Mouse (Mus musculus) intestine, postnatal 0 days (tissue): Measurements from ENCODE around the gene Sun1. TPM values are rescaled to one million over a fixed set of nuclear protein-coding genes. Genes with fewer than 3 reads are reported as not detected.

ENCODE experiments used
- ATAC-seq: fragments of 200-750 bp; cut with Nextera tagmentation; 2 replicates; pipeline ENCODE4 v1.8.0; 2017; ENCODE audit warnings: mild to moderate bottlenecking, moderate TSS enrichment, moderate library complexity
- H3K27ac ChIP-seq: fragments of 300-500 bp; sonication (generic); 2 replicates; pipeline ENCODE4 v1.5.1; 2014; ENCODE audit warnings: mild to moderate bottlenecking, low read depth, low read length, moderate library complexity
- H3K27me3 ChIP-seq: fragments of 300-500 bp; sonication (generic); replicated peaks from 2 replicates; pipeline ENCODE4 v1.6.1; 2014; ENCODE audit warnings: low read length, mixed read lengths; ENCODE audit not compliant: control insufficient read depth, insufficient read depth
- H3K36me3 ChIP-seq: fragments of 300-500 bp; sonication (generic); 2 replicates; pipeline ENCODE4 v1.6.1; 2014; ENCODE audit warnings: mild to moderate bottlenecking, moderate library complexity; ENCODE audit not compliant: control insufficient read depth, insufficient read depth
- H3K4me1 ChIP-seq: fragments of 300-500 bp; sonication (generic); replicated peaks from 2 replicates; pipeline ENCODE4 v1.6.1; 2014; ENCODE audit warnings: antibody characterized with exemption, low read length, mixed read lengths; ENCODE audit not compliant: control insufficient read depth, insufficient read depth
- H3K4me2 ChIP-seq: fragments of 300-500 bp; sonication (generic); replicated peaks from 2 replicates; pipeline ENCODE4 v1.6.1; 2014; ENCODE audit warnings: low read depth, mild to moderate bottlenecking, moderate library complexity
- H3K4me3 ChIP-seq: fragments of 300-500 bp; sonication (generic); 2 replicates; pipeline ENCODE4 v1.5.1; 2014; ENCODE audit warnings: low read depth, low read length
- H3K9ac ChIP-seq: fragments of 300-500 bp; sonication (generic); 2 replicates; pipeline ENCODE4 v1.6.1; 2014; ENCODE audit warnings: mild to moderate bottlenecking, low read depth, low read length
- H3K9me3 ChIP-seq: fragments of 300-500 bp; sonication (generic); 2 replicates; pipeline ENCODE4 v1.6.1; 2016; ENCODE audit warnings: mixed run types; ENCODE audit not compliant: control insufficient read depth
- CTCF ChIP-seq: sonication (generic); IDR thresholded peaks from 2 replicates; pipeline ENCODE4 v1.5.1; 2016; ENCODE audit warnings: low read depth, mild to moderate bottlenecking, control low read depth, antibody characterized with exemption, moderate library complexity
- WGBS: fragments of 180-500 bp; shearing (Covaris S2); extraction: QIAGEN DNeasy Blood & Tissue Kit; methylation state at CpG from one replicate; pipeline ENCODE4 v1.1.7; 2014; 5-methylcytosine and 5-hydroxymethylcytosine counted together
- polyA plus RNA-seq: library from polyadenylated mRNA; unstranded; fragments of >200 nt; fragmentation: Nextera tagmentation; extraction: Ambion mirVana; gene quantifications from 2 replicates; pipeline ENCODE4 v1.2.1, GENCODE M21; 2015

Sun1 gene
- polyA plus RNA-seq, 1 experiment from 2014 or later: 12.2 TPM

- H3K4me1 ChIP-seq: peaks cover 9% of the 10 kb centered on the region; the same call in 1 of the 2 replicates
- WGBS: under 1% methylated on average over 85 of the region's 90 CpGs
- peaks cover 23% of the 10 kb centered on the region for H3K36me3 ChIP-seq
- H3K4me2 ChIP-seq: peak within 1 kb of the TSS; percentile 86
- H3K9ac ChIP-seq: peak within 1 kb of the TSS; percentile 73
- H3K27me3 ChIP-seq: no peaks in the 10 kb centered on the region
- no peaks in the 10 kb centered on the region for H3K9me3 ChIP-seq
- ATAC-seq: peak; percentile 90
- H3K4me3 ChIP-seq: peak within 1 kb of the TSS; percentile 81
- TF ChIP-seq CTCF: no peak
- peak within 1 kb of the TSS; percentile 86 for H3K27ac ChIP-seq
Measured at GRCm38 (mm10) chr5:139252081-139252909, 51.9 kb downstream of the Sun1 start, which contains the start of gene Get4. Gene Get4 (plus strand): TSS chr5:139252324.

- Histone ChIP-seq H3K36me3 (peaks cover 18% of the 10 kb centered on the region), H3K9me3 (no peaks in the 10 kb centered on the region), H3K9ac (peak overlapping the region; percentile 73), H3K27ac (peak overlapping the region; percentile 86), H3K4me2 (peak overlapping the region; percentile 86), H3K4me3 (peak overlapping the region; percentile 81), H3K27me3 (no peaks in the 10 kb centered on the region), H3K4me1 (peaks cover 9% of the 10 kb centered on the region; the same call in 1 of the 2 replicates)
- peak; percentile 24 for ATAC-seq
- WGBS: 0% methylated on average over 7 of the region's 7 CpGs
- TF ChIP-seq CTCF: 0 out of 2 replicates have a peak, but pooled peaks have one; percentile 8
Measured at GRCm38 (mm10) chr5:139252910-139253245, 52.4 kb downstream of the Sun1 start.

DNA sequence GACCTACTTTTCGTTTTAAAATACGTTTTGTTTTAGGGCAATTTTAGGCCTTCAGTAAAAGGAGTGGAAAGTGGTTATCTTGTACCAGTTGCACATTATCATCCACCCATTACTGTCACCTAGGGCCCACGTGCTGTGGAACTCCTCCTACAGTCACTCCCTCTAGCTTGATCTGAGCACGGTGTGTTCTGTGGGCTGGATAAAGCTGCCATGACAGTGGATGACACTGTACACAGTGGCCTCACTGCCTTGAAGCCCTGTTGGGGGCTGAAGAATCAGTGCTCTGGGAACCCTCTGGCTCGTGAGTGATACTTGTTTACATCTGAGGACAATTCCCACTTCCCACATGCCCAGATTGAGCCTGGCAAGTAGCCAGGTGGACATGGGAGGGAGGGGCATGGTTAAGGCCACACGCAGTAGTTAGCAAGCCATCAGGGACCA, 52.9 kb downstream of the Sun1 start:
- peak; percentile 31 for ATAC-seq
- H3K4me3 ChIP-seq: peak overlapping the region; percentile 81
- no peak for TF ChIP-seq CTCF
- H3K9me3 ChIP-seq: no peaks in the 10 kb centered on the region
- peaks cover 14% of the 10 kb centered on the region for H3K36me3 ChIP-seq
- peak overlapping the region; percentile 86; the same call in 1 of the 2 replicates for H3K27ac ChIP-seq
- H3K9ac ChIP-seq: peak overlapping the region; percentile 73
- whole genome bisulfite sequencing: 2% methylated on average over 6 of the region's 6 CpGs
- no peaks in the 10 kb centered on the region for H3K27me3 ChIP-seq
- H3K4me1 ChIP-seq: peaks cover 9% of the 10 kb centered on the region; the same call in 1 of the 2 replicates
- H3K4me2 ChIP-seq: peak overlapping the region; percentile 86

DNA sequence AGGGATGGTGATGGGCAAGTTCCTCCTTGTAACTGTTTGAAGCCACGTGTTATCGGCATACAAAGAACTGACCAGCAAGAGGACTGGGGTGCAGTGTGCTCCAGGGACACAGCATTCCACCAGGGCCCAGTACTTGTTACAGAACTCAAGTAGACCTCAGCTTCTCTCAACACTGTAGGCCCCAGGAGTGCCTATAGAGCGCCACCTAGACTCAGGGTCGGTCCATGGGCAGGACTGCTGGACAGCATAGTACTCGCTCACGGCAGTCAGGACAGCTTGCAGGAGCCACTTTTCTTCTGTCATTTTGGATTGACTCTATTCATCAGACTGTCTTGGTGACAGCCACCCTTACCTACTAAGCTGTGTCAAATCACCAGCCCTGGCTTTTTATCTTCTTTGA, 54.5 kb downstream of the Sun1 start:
- peaks cover 8% of the 10 kb centered on the region for H3K36me3 ChIP-seq
- TF ChIP-seq CTCF: peak; percentile 51
- 81% methylated on average over 6 of the region's 6 CpGs for WGBS
- no peaks in the 10 kb centered on the region for H3K27me3 ChIP-seq
- H3K4me1 ChIP-seq: peaks cover 9% of the 10 kb centered on the region; the same call in 1 of the 2 replicates
- H3K9ac ChIP-seq: no peak overlapping the region
- H3K27ac ChIP-seq: no peak overlapping the region
- no peak overlapping the region for H3K4me3 ChIP-seq
- no peak for ATAC-seq
- H3K9me3 ChIP-seq: no peaks in the 10 kb centered on the region
- no peak overlapping the region for H3K4me2 ChIP-seq

GRCm38 (mm10) chr5:139255777-139256176, 55.3 kb downstream of the Sun1 start:
- Histone ChIP-seq H3K9me3 (no peaks in the 10 kb centered on the region), H3K4me2 (no peak overlapping the region), H3K4me3 (no peak overlapping the region), H3K27me3 (no peaks in the 10 kb centered on the region), H3K9ac (no peak overlapping the region), H3K36me3 (peaks cover 15% of the 10 kb centered on the region), H3K4me1 (peaks cover 9% of the 10 kb centered on the region; the same call in 1 of the 2 replicates), H3K27ac (no peak overlapping the region)
- no peak for ATAC-seq
- 83% methylated on average over 6 of the region's 6 CpGs for WGBS
- no peak for TF ChIP-seq CTCF

- Histone ChIP-seq H3K4me2 (no peak overlapping the region), H3K4me1 (peaks cover 9% of the 10 kb centered on the region; the same call in 1 of the 2 replicates), H3K9ac (no peak overlapping the region), H3K9me3 (no peaks in the 10 kb centered on the region), H3K4me3 (no peak overlapping the region), H3K27ac (no peak overlapping the region), H3K27me3 (no peaks in the 10 kb centered on the region), H3K36me3 (peaks cover 20% of the 10 kb centered on the region)
- no peak for ATAC-seq
- 73% methylated on average over 3 of the region's 3 CpGs for WGBS
- TF ChIP-seq CTCF: no peak
Measured at GRCm38 (mm10) chr5:139256211-139256765, 55.9 kb downstream of the Sun1 start.
